Mouse (Mus musculus): Measurements from ENCODE around the gene Aanat. TPM values are rescaled to one million over a fixed set of nuclear protein-coding genes. Genes with fewer than 3 reads are reported as not detected.

Aanat gene
- polyA plus RNA-seq, 1 experiment from 2014 or later, result not detected

DNA sequence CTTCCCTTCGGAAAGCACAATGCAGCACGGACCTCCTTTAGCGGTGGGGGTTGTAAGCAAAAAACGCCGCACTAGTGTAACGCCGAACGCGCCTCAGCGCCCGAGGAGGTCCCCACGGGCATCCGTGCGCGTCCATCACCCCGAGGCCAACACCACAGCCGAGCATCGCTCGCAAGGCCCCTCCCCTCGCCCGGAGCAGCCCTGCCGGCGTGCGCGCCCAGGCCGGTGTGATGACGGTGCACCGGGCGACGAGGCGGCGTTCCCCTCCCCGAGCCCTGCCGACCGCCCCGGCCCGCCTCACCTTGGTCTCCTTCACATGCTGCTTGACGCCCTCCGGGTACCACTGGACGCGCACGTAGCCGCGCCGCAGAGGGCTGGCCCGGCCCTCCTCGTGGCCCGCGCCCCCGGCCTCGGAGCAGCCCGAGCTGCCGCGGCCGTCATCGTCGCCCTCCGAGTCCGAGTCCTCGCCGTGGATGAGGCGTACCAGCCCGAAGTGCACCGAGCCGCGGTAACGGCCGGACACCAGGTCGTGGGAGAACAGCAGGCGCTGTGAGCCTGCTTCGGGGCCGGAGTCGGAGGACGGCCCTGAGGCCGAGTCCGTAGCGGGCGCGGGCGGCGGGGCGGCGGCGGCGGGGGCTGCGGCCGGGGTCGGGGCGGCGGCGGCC lies 5.4 kb upstream of the Aanat start:
- H3K9me3 ChIP-seq (replicated peaks), result no peaks in the 10 kb centered on the region
- peak overlapping the region; percentile 93 for H3K27ac ChIP-seq (replicated peaks)
- H3K4me3 ChIP-seq, result peak overlapping the region; percentile 96
- H3K36me3 ChIP-seq, result peaks cover 6% of the 10 kb centered on the region
- DNase-seq (ENCODE audit: low spot score), result peak; percentile 73
- under 1% methylated on average over 90 of the region's 91 CpGs for WGBS
- H3K27me3 ChIP-seq (ENCODE audit: low read depth, poor library complexity, severe bottlenecking), result no peaks in the 10 kb centered on the region
- peaks cover 44% of the 10 kb centered on the region for H3K4me1 ChIP-seq

DNA sequence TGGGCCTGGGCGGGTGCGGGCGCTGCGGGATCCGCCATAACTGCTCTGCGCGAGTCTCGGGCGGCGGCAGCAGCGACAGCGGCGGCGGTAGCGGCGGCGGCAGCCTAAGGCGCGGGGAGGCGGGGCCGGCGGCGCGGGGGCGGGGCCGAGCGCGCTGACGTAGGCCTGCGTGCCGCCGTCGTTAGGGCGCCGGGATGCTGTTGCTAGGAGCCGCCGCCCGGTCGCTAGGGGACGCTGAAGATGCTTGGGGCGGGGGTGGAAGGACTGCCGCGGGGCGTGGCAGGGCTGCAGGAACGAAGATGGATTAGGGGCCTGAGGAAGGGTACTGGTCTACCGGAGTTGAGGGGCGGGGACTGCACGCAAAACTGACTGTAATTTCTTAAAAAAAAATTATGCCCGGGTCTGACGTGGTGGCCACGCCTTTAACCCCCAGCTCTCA lies 4.8 kb upstream of the Aanat start, which contains the start of gene Ube2o:
Gene Ube2o, minus strand, starts transcription at position 72 of the 439 bp plus-strand sequence.
- under 1% methylated on average over 51 of the region's 51 CpGs for WGBS
- DNase-seq (ENCODE audit: low spot score), result peak; percentile 87

DNA sequence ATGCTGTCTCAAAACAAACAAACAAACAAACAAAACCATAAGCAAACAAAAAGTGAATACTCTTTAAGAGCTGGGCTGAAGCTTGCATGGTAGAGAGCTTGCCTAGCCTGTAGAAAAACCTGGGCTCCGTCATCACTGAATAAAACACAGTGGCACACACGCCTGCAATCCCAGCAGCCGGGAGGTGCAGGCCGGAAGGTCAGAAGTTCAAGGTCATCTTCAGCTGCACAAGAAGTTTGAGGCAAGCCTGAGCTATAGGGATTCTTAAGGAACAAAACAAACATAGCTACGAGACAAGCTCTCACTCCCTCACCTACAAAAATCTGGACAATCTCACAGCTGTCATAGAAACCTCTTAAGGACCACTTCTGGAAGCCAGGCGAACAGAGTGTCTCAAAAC lies 550 bp upstream of the Aanat start:
- 81% methylated on average over 6 of the region's 6 CpGs for WGBS

More for the DNA sequence above, 4.8 kb upstream of the Aanat start, which contains the start of gene Ube2o:
- Histone ChIP-seq H3K27ac (replicated peaks) (peak within 1 kb of the TSS; percentile 93), H3K36me3 (peaks cover 6% of the 10 kb centered on the region), H3K4me1 (peaks cover 38% of the 10 kb centered on the region), H3K9me3 (replicated peaks) (no peaks in the 10 kb centered on the region), H3K4me3 (peak within 1 kb of the TSS; percentile 96), H3K27me3 (ENCODE audit: low read depth, poor library complexity, severe bottlenecking) (no peaks in the 10 kb centered on the region)

DNA sequence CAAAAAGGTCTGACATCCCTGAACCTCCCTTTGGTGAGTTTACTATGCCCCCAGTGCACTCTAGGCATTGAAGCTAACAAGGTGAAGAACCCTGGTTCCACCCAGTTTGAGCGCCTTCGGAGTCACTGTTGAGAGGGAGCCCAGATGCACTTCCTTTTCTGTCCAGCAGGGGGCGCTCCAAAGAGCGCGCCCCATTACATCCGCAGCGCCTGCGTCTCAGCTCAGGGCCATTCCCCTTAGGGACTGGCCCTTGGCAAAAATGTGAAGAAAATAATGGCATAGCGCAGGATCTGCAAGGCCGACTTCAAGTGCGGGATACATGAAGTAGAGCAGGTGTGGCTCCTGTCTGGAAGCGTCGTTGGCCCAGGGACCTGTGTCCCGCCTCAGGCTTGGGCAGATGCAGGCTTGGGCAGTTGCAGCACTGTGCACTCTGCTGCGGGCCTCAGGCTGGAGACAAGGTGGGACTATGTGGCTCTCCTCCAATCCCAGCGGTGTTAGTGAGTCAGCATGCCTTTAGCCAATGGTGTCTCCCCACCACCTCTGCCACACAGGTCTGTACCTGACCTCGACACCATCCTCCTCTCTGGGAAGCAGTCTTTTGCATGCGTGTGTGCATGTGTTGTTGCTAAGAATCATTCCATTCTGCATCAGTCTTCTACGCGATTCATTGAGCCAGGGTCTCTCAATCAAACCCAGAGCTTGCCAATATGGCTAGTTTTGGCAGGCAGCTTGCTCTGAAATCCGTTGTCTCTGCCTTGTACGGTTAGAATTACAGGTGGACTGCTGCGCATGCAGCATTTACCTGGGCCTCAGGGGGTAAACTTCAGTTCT lies 784 bp downstream of the Aanat start:
- Histone ChIP-seq H3K27me3 (ENCODE audit: low read depth, poor library complexity, severe bottlenecking) (peaks cover 24% of the 10 kb centered on the region), H3K36me3 (no peaks in the 10 kb centered on the region), H3K9me3 (replicated peaks) (no peaks in the 10 kb centered on the region), H3K4me3 (peak overlapping the region; percentile 36), H3K4me1 (peaks cover 20% of the 10 kb centered on the region), H3K27ac (replicated peaks) (no peak overlapping the region)
- WGBS, result 22% methylated on average over 23 of the region's 23 CpGs
- peak; percentile 81 for DNase-seq (ENCODE audit: low spot score)

More for the DNA sequence above, 550 bp upstream of the Aanat start:
- Histone ChIP-seq H3K36me3 (no peaks in the 10 kb centered on the region), H3K4me1 (peaks cover 24% of the 10 kb centered on the region), H3K27me3 (ENCODE audit: low read depth, poor library complexity, severe bottlenecking) (peaks cover 24% of the 10 kb centered on the region), H3K9me3 (replicated peaks) (no peaks in the 10 kb centered on the region), H3K27ac (replicated peaks) (no peak overlapping the region), H3K4me3 (no peak overlapping the region)
- no peak for DNase-seq (ENCODE audit: low spot score)

DNA sequence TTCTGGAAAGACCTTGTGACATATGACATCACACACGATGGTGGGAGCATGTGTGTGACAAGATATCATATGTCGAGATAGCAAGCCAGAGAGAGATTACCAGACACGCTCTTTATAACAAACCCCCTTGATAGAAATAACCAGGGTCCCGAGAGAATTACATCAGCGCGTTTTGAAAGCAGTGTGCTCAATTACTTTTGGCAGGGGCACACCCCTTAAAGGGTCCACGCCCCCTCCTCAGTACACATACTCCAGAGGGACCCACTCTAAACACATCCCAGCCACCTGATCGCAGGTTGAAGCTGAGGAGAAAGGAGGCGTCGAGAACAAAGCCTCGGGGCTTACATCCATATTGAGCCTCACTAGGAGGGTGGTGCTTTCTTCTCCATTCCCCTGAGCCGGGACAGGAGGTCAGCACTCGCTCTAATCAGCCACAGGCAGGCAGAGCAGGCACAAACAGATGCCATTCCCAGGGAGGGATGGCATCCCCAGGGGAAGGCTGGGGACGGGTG lies 2.8 kb downstream of the Aanat start:
- DNase-seq (ENCODE audit: low spot score), result no peak
- 0 out of 2 replicates have a peak overlapping the region, but pooled peaks have one; percentile 18 for H3K27ac ChIP-seq (replicated peaks)
- 46% methylated on average over 14 of the region's 14 CpGs for WGBS

DNA sequence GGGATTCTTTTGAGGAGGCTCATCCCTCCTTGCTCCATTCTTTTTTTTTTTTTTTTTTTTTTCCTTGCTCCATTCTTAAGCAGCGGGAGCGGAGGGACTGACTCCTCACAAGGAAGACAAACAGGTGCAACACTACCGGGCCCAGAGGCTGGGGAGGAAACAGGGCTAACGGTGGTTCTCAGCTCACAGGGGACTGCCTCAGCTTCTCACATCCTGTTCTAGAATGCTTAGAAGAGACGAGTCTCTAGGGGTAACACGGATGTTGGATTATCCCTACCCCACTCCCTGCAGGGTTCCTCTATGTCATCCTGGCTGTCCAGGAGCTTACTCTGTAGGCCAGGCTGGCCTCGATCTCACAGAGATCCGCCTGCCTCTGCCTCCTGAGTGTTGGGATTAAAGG lies 3.3 kb downstream of the Aanat start:
- no peaks in the 10 kb centered on the region for H3K9me3 ChIP-seq (replicated peaks)
- no peaks in the 10 kb centered on the region for H3K36me3 ChIP-seq
- 63% methylated on average over 8 of the region's 8 CpGs for WGBS
- peaks cover 24% of the 10 kb centered on the region for H3K27me3 ChIP-seq (ENCODE audit: low read depth, poor library complexity, severe bottlenecking)
- H3K4me3 ChIP-seq, result no peak overlapping the region
- peaks cover 29% of the 10 kb centered on the region for H3K4me1 ChIP-seq
- no peak for DNase-seq (ENCODE audit: low spot score)
- H3K27ac ChIP-seq (replicated peaks), result 0 out of 2 replicates have a peak overlapping the region, but pooled peaks have one; percentile 18

More for the DNA sequence above, 2.8 kb downstream of the Aanat start:
- Histone ChIP-seq H3K4me1 (peaks cover 29% of the 10 kb centered on the region), H3K4me3 (no peak overlapping the region), H3K9me3 (replicated peaks) (no peaks in the 10 kb centered on the region), H3K27me3 (ENCODE audit: low read depth, poor library complexity, severe bottlenecking) (peaks cover 24% of the 10 kb centered on the region), H3K36me3 (no peaks in the 10 kb centered on the region)

- Histone ChIP-seq H3K36me3 (no peaks in the 10 kb centered on the region), H3K4me3 (no peak overlapping the region), H3K27me3 (ENCODE audit: low read depth, poor library complexity, severe bottlenecking) (peaks cover 24% of the 10 kb centered on the region), H3K27ac (replicated peaks) (no peak overlapping the region), H3K4me1 (peaks cover 28% of the 10 kb centered on the region), H3K9me3 (replicated peaks) (no peaks in the 10 kb centered on the region)
- 83% methylated on average over 4 of the region's 4 CpGs for WGBS
- DNase-seq (ENCODE audit: low spot score), result no peak
These were observed 5.4 kb downstream of the Aanat start for GRCm38 (mm10) chr11:116591621-116592020.

DNA sequence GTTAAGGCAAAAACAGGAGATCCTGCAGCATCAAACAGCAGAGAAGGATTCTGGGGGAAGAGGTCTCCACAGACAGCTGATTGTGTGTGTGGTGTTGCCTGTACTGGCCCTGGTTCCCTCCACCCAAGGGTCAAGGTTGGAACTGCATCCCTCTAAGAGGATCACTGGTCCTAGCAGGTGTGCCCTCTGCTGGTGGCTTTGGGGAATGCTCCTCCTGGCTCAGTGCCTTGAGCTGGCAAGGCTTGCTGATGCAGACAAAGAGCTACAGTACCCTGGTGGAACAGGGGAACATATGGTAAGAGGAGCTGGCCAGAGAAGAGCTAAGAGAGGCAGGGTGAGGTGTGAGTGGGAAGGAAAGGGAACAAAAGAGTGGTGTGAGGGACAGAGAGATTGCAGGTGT lies 6.2 kb downstream of the Aanat start:
- Histone ChIP-seq H3K36me3 (no peaks in the 10 kb centered on the region), H3K4me3 (no peak overlapping the region), H3K27ac (replicated peaks) (peak overlapping the region; percentile 43), H3K4me1 (peaks cover 20% of the 10 kb centered on the region), H3K9me3 (replicated peaks) (no peaks in the 10 kb centered on the region), H3K27me3 (ENCODE audit: low read depth, poor library complexity, severe bottlenecking) (peaks cover 19% of the 10 kb centered on the region)
- DNase-seq (ENCODE audit: low spot score), result peak; percentile 92

- no peaks in the 10 kb centered on the region for H3K9me3 ChIP-seq (replicated peaks)
- 0 out of 2 replicates have a peak overlapping the region, but pooled peaks have one; percentile 43 for H3K27ac ChIP-seq (replicated peaks)
- DNase-seq (ENCODE audit: low spot score), result no peak
- peaks cover 20% of the 10 kb centered on the region for H3K4me1 ChIP-seq
- 76% methylated on average over 4 of the region's 4 CpGs for WGBS
- peaks cover 10% of the 10 kb centered on the region for H3K27me3 ChIP-seq (ENCODE audit: low read depth, poor library complexity, severe bottlenecking)
- H3K4me3 ChIP-seq, result no peak overlapping the region
- no peaks in the 10 kb centered on the region for H3K36me3 ChIP-seq
These were observed 7.1 kb downstream of the Aanat start for GRCm38 (mm10) chr11:116593345-116593744.

DNA sequence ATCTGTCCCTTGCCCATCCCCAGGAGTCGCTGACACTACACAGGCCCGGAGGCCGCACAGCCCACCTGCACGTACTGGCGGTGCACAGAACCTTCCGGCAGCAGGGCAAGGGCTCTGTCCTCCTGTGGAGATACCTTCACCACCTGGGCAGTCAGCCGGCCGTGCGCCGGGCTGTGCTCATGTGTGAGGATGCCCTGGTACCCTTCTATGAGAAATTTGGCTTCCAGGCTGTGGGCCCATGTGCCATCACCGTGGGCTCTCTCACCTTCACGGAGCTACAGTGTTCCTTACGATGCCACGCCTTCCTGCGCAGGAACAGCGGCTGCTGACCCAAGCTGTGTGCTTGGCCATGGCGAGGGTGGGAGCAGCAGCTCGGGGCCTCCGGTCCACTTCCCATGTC lies 10.5 kb downstream of the Aanat start:
- no peak for DNase-seq (ENCODE audit: low spot score)
- Histone ChIP-seq H3K27me3 (ENCODE audit: low read depth, poor library complexity, severe bottlenecking) (no peaks in the 10 kb centered on the region; the same call in 1 of the 2 replicates), H3K4me1 (peaks cover 11% of the 10 kb centered on the region; the same call in 1 of the 2 replicates), H3K9me3 (replicated peaks) (no peaks in the 10 kb centered on the region), H3K4me3 (no peak overlapping the region), H3K27ac (replicated peaks) (peak overlapping the region; percentile 13; the same call in 1 of the 2 replicates), H3K36me3 (no peaks in the 10 kb centered on the region)
- 87% methylated on average over 19 of the region's 19 CpGs for WGBS

GRCm38 (mm10) chr11:116598193-116598592 lies 12.0 kb downstream of the Aanat start:
- Histone ChIP-seq H3K36me3 (no peaks in the 10 kb centered on the region), H3K4me3 (no peak overlapping the region), H3K27me3 (ENCODE audit: low read depth, poor library complexity, severe bottlenecking) (no peaks in the 10 kb centered on the region; the same call in 1 of the 2 replicates), H3K9me3 (replicated peaks) (no peaks in the 10 kb centered on the region), H3K27ac (replicated peaks) (no peak overlapping the region), H3K4me1 (peaks cover 3% of the 10 kb centered on the region; the same call in 1 of the 2 replicates)
- WGBS, result 89% methylated on average over 8 of the region's 8 CpGs
- no peak for DNase-seq (ENCODE audit: low spot score)

DNA sequence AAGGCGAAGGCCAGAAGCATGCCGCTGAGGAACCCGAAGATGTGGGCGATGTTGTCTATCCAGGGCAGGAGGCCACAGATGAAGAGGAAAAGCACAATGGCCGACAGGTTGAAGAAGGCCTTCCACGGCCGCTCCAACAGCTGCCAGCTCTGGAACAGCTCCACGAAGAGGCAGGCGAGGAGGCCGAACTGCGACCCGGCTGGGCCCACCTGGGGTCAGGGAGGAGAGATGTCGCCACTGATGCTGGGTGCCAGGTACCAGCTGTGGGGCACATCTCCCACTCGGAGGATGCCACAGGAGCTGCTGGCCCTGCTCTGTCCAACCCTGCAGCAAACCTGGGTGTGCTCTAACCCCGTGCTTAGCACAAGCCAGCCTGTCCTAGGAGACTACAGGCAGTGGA lies 13.0 kb downstream of the Aanat start:
- no peak overlapping the region for H3K4me3 ChIP-seq
- H3K36me3 ChIP-seq, result no peaks in the 10 kb centered on the region
- H3K27ac ChIP-seq (replicated peaks), result no peak overlapping the region
- no peaks in the 10 kb centered on the region for H3K9me3 ChIP-seq (replicated peaks)
- WGBS, result 90% methylated on average over 15 of the region's 15 CpGs
- no peaks in the 10 kb centered on the region; the same call in 1 of the 2 replicates for H3K27me3 ChIP-seq (ENCODE audit: low read depth, poor library complexity, severe bottlenecking)
- no peaks in the 10 kb centered on the region for H3K4me1 ChIP-seq
- no peak for DNase-seq (ENCODE audit: low spot score)
